Mouse (Mus musculus): Measurements from ENCODE around the gene Ftsj1.

The Ftsj1 gene

GRCm38 (mm10) chrX:8252334-8253285 is at the start of gene Ftsj1:
TSS of gene Ftsj1 (minus strand) at chrX:8252406.
- DNase-seq (ENCODE audit: low read depth, low spot score), result peak; percentile 92

- no peak for DNase-seq (ENCODE audit: low read depth, low spot score)
Measured at GRCm38 (mm10) chrX:8288621-8289020, 36.4 kb upstream of the Ftsj1 start.

GRCm38 (mm10) chrX:8274056-8274455 is 21.9 kb upstream of the Ftsj1 start:
- DNase-seq (ENCODE audit: low read depth, low spot score), result no peak

GRCm38 (mm10) chrX:8272000-8272399 is 19.8 kb upstream of the Ftsj1 start:
- no peak for DNase-seq (ENCODE audit: low read depth, low spot score)

- no peak for DNase-seq (ENCODE audit: low read depth, low spot score)
Measured at GRCm38 (mm10) chrX:8271083-8271820, 19.0 kb upstream of the Ftsj1 start, which contains the start of gene Slc38a5. TSS of gene Slc38a5 (plus strand) at chrX:8271133.

GRCm38 (mm10) chrX:8264222-8264621 is 12.0 kb upstream of the Ftsj1 start:
- DNase-seq (ENCODE audit: low read depth, low spot score), result no peak

- DNase-seq (ENCODE audit: low read depth, low spot score), result no peak
Measured at GRCm38 (mm10) chrX:8263156-8263804, 11.1 kb upstream of the Ftsj1 start.

GRCm38 (mm10) chrX:8259478-8259877 is 7.3 kb upstream of the Ftsj1 start:
- no peak for DNase-seq (ENCODE audit: low read depth, low spot score)

GRCm38 (mm10) chrX:8255807-8256206 is 3.6 kb upstream of the Ftsj1 start:
- DNase-seq (ENCODE audit: low read depth, low spot score), result peak; percentile 9

GRCm38 (mm10) chrX:8253711-8254110 is 1.5 kb upstream of the Ftsj1 start:
- no peak for DNase-seq (ENCODE audit: low read depth, low spot score)

GRCm38 (mm10) chrX:8251789-8252333 is 345 bp downstream of the Ftsj1 start:
- no peak for DNase-seq (ENCODE audit: low read depth, low spot score)

- no peak for DNase-seq (ENCODE audit: low read depth, low spot score)
Measured at GRCm38 (mm10) chrX:8248542-8249120, 3.6 kb downstream of the Ftsj1 start.

- DNase-seq (ENCODE audit: low read depth, low spot score), result no peak
Measured at GRCm38 (mm10) chrX:8247680-8248079, 4.5 kb downstream of the Ftsj1 start.

GRCm38 (mm10) chrX:8238804-8239395 is 13.3 kb downstream of the Ftsj1 start:
- no peak for DNase-seq (ENCODE audit: low read depth, low spot score)

- DNase-seq (ENCODE audit: low read depth, low spot score), result no peak
Measured at GRCm38 (mm10) chrX:8236704-8237103, 15.5 kb downstream of the Ftsj1 start.

GRCm38 (mm10) chrX:8233602-8234001 is 18.6 kb downstream of the Ftsj1 start:
- DNase-seq (ENCODE audit: low read depth, low spot score), result no peak

GRCm38 (mm10) chrX:8230272-8230671 is 21.9 kb downstream of the Ftsj1 start:
- DNase-seq (ENCODE audit: low read depth, low spot score), result no peak

GRCm38 (mm10) chrX:8223473-8223872 is 28.7 kb downstream of the Ftsj1 start:
- no peak for DNase-seq (ENCODE audit: low read depth, low spot score)

- no peak for DNase-seq (ENCODE audit: low read depth, low spot score)
Measured at GRCm38 (mm10) chrX:8222678-8223421, 29.4 kb downstream of the Ftsj1 start.

GRCm38 (mm10) chrX:8222296-8222677 is 29.9 kb downstream of the Ftsj1 start:
- no peak for DNase-seq (ENCODE audit: low read depth, low spot score)

All from CD4-positive, CD25-positive, alpha-beta regulatory T cell, adult 2 months (primary cell).